Mouse (Mus musculus) adrenal gland, adult (tissue): ENCODE data around the gene Lrrc19.

Source experiments
- DNase-seq, 2 experiments: peaks; one replicate each; pipeline ENCODE4 v3.0.0; 2022 to 2023; ENCODE audit warnings: low spot score in 1 of 2; ENCODE audit not compliant: inconsistent age in 2 of 2

Gene Lrrc19

GRCm38 (mm10) chr4:94591765-94592381 lies 58.1 kb downstream of the Lrrc19 start:
- no peak for DNase-seq
